Mouse (Mus musculus): ENCODE measurements around the gene Ube2h. TPM values are rescaled to one million over a fixed set of nuclear protein-coding genes. Genes with fewer than 3 reads are reported as not detected.
A peak's percentile ranks its signal among the peaks of the same experiment; 100 is the strongest.

Ube2h gene
- polyA plus RNA-seq, 1 experiment from 2014 or later: 42.3 TPM

DNA sequence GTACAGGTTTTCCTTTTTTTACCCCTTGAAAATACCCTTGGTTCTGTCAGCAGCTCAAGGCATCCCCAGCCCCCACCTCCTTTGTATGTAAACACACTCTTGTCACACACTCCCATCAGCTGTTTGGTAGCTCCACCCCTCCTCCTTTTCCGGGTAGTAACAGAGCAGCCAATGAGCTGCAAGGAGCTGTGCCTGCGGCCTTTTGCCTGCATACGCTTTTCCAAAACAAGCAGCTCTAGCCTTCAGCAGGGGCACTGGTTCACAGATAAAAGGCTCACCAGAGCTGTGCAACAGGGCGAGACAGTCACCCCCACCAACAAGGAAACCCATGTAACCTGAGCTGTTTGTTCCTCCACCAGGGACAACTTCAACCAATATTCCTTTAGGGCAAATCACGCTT lies 4.0 kb downstream of the Ube2h start:
- Histone ChIP-seq H3K27me3 (ENCODE audit: insufficient read depth, low read length) (no peaks in the 10 kb centered on the region), H3K9ac (peak overlapping the region; percentile 52; the same call in 1 of the 2 replicates), H3K36me3 (ENCODE audit: insufficient read depth) (peaks cover 24% of the 10 kb centered on the region), H3K4me1 (ENCODE audit: insufficient read depth) (peaks cover 23% of the 10 kb centered on the region), H3K4me2 (peak overlapping the region; percentile 79), H3K4me3 (ENCODE audit: low read depth, low read length) (peak overlapping the region; percentile 62), H3K9me3 (ENCODE audit: low read depth, low read length) (no peaks in the 10 kb centered on the region), H3K27ac (ENCODE audit: low read depth) (peak overlapping the region; percentile 85)
- TF ChIP-seq CTCF (IDR thresholded peaks at IDR 0.05; ENCODE audit: low read depth): no peak
- DNase-seq (peak; percentile 92), ATAC-seq (ENCODE audit: insufficient read depth) (peak; percentile 69)
- WGBS: 1% methylated on average over 5 of the region's 5 CpGs

DNA sequence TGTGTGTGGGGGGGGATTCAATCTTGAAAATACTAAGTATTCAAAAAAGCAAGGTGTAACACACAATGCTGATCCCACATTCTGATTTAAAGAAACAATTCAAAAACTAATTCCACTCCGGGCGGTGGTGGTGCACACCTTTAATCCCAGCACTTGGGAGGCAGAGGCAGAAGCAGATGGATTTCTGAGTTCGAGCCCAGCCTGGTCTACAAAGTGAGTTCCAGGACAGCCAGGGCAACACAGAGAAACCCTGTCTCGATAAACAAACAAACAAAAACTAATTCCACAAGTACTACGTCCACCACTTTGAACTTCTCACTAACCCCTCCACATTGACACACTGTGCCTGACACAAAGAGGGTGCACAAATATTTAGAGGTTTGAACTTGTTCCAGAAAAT lies 4.7 kb downstream of the Ube2h start:
- 70% methylated on average over 5 of the region's 5 CpGs for WGBS
- no peak overlapping the region for H3K9ac ChIP-seq
- H3K27me3 ChIP-seq (ENCODE audit: insufficient read depth, low read length): no peaks in the 10 kb centered on the region
- H3K27ac ChIP-seq (ENCODE audit: low read depth): peak overlapping the region; percentile 85
- no peak overlapping the region for H3K4me3 ChIP-seq (ENCODE audit: low read depth, low read length)
- DNase-seq: no peak
- TF ChIP-seq CTCF (IDR thresholded peaks at IDR 0.05; ENCODE audit: low read depth): no peak
- H3K36me3 ChIP-seq (ENCODE audit: insufficient read depth): peaks cover 30% of the 10 kb centered on the region
- H3K4me2 ChIP-seq: peak overlapping the region; percentile 79
- no peaks in the 10 kb centered on the region for H3K9me3 ChIP-seq (ENCODE audit: low read depth, low read length)
- no peak for ATAC-seq (ENCODE audit: insufficient read depth)
- peaks cover 23% of the 10 kb centered on the region for H3K4me1 ChIP-seq (ENCODE audit: insufficient read depth)

DNA sequence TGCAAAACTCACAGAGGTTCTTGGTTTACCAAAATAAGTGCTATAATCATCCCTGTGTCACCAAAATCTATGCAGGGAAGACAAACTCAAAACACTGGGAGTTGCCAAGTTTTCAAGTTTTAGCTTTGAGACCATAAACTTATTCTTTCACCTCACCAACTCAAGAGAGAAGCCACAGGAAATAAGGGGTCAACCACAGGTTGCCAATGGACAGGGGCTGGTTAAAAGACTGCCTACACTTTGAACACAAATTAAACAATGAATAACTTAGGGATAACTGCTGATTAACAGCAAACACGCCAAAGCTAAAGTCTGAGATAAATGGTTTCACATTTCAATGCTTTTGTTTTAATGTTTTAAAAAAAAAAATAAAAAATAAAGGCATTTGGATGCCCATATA lies 5.2 kb downstream of the Ube2h start:
- no peak for DNase-seq
- no peak for ATAC-seq (ENCODE audit: insufficient read depth)
- peaks cover 33% of the 10 kb centered on the region for H3K36me3 ChIP-seq (ENCODE audit: insufficient read depth)
- no peaks in the 10 kb centered on the region for H3K9me3 ChIP-seq (ENCODE audit: low read depth, low read length)
- no peak overlapping the region for H3K4me2 ChIP-seq
- no peaks in the 10 kb centered on the region for H3K27me3 ChIP-seq (ENCODE audit: insufficient read depth, low read length)
- peaks cover 23% of the 10 kb centered on the region for H3K4me1 ChIP-seq (ENCODE audit: insufficient read depth)
- no peak overlapping the region for H3K4me3 ChIP-seq (ENCODE audit: low read depth, low read length)
- WGBS: 53% methylated on average over 1 of the region's 1 CpGs
- no peak overlapping the region for H3K27ac ChIP-seq (ENCODE audit: low read depth)
- H3K9ac ChIP-seq: no peak overlapping the region
- no peak for TF ChIP-seq CTCF (IDR thresholded peaks at IDR 0.05; ENCODE audit: low read depth)

DNA sequence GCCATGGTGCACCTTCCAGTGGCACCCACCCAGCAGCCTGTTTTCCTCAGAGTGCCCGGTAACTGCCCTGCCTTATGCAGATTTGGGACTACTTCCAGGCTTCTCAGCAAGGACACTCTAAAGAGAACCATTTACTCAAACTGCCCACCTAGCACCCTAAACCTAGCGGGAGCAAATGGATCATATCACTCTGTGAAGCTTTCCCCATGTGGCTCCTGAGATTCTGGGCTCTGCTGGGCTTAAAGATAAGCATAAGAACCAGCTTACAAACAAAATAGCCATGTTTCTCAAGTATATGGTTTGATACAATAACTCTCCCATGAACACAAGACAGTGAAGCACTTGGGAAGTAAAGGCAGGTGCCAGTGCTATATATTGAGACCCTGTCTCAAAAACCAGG lies 11.8 kb downstream of the Ube2h start:
- Histone ChIP-seq H3K4me3 (ENCODE audit: low read depth, low read length) (no peak overlapping the region), H3K4me2 (no peak overlapping the region), H3K9ac (no peak overlapping the region), H3K27ac (ENCODE audit: low read depth) (no peak overlapping the region), H3K36me3 (ENCODE audit: insufficient read depth) (peaks cover 50% of the 10 kb centered on the region), H3K9me3 (ENCODE audit: low read depth, low read length) (no peaks in the 10 kb centered on the region), H3K27me3 (ENCODE audit: insufficient read depth, low read length) (no peaks in the 10 kb centered on the region), H3K4me1 (ENCODE audit: insufficient read depth) (no peaks in the 10 kb centered on the region)
- ATAC-seq (ENCODE audit: insufficient read depth): no peak
- 90% methylated on average over 2 of the region's 2 CpGs for WGBS
- no peak for DNase-seq
- TF ChIP-seq CTCF (IDR thresholded peaks at IDR 0.05; ENCODE audit: low read depth): no peak

DNA sequence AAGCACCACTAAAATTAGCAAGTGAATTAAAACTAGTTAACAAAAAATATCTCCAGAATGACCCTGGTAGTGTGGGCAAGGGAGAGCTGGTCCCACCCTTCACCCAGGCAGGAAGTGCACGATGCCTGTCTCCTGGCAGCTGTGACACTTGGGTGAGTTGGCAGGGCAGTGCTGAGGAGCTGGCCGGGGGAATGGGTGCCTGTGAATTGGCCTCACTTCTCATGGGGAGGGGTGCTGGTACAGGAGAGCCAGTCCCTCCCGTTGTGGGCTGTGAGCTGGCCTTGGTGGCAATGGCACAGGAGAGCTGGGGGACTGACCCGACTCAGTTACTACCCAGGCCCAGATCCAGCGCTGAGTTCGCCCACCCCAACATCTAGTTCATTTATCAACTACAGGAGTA lies 16.4 kb downstream of the Ube2h start:
- Histone ChIP-seq H3K27ac (ENCODE audit: low read depth) (no peak overlapping the region), H3K4me3 (ENCODE audit: low read depth, low read length) (no peak overlapping the region), H3K36me3 (ENCODE audit: insufficient read depth) (peaks cover 45% of the 10 kb centered on the region), H3K4me1 (ENCODE audit: insufficient read depth) (no peaks in the 10 kb centered on the region), H3K9me3 (ENCODE audit: low read depth, low read length) (no peaks in the 10 kb centered on the region), H3K4me2 (no peak overlapping the region), H3K27me3 (ENCODE audit: insufficient read depth, low read length) (no peaks in the 10 kb centered on the region), H3K9ac (no peak overlapping the region)
- DNase-seq: no peak
- no peak for ATAC-seq (ENCODE audit: insufficient read depth)
- no peak for TF ChIP-seq CTCF (IDR thresholded peaks at IDR 0.05; ENCODE audit: low read depth)
- WGBS: 83% methylated on average over 6 of the region's 6 CpGs

DNA sequence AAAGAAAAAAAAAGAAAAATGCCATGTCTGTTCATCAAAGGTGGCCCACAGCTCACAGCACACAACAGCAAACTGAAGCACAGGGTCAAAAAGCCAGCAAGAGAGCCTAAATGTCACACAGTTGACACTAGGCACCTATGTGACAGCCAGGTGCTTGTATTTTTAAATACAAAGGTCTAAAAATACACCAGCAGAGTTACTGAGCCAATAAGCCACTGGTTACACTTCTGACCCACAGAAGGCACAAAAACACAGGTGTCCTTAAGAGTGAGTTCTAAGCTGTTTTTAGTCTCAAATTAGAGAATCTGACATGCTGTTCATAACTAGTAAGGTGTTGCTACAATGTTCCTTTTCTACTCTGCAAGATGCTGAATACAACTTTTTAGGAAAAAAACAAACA lies 17.7 kb downstream of the Ube2h start:
- Histone ChIP-seq H3K9me3 (ENCODE audit: low read depth, low read length) (no peaks in the 10 kb centered on the region), H3K4me1 (ENCODE audit: insufficient read depth) (no peaks in the 10 kb centered on the region), H3K9ac (no peak overlapping the region), H3K36me3 (ENCODE audit: insufficient read depth) (peaks cover 36% of the 10 kb centered on the region), H3K4me3 (ENCODE audit: low read depth, low read length) (no peak overlapping the region), H3K27ac (ENCODE audit: low read depth) (no peak overlapping the region), H3K4me2 (no peak overlapping the region), H3K27me3 (ENCODE audit: insufficient read depth, low read length) (no peaks in the 10 kb centered on the region)
- ATAC-seq (ENCODE audit: insufficient read depth): no peak
- DNase-seq: no peak
- TF ChIP-seq CTCF (IDR thresholded peaks at IDR 0.05; ENCODE audit: low read depth): no peak

DNA sequence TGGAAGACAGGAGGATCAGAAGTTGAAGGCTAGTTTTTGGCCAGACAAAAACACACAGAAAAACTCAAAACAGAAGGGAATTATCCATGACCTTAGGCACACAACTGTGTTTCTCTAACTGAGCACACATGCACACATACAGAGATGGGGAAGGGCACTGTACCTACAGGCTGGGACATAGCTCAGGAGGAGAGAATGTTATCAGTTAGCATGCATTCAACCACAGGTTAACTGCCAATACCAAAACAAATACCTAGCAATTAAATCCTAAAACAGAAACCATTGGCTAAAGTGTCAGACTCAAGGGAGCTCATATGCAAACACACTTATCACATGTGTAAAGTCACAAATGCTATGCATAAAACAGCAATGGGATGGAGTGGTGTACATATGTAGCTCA lies 20.2 kb downstream of the Ube2h start:
- Histone ChIP-seq H3K36me3 (ENCODE audit: insufficient read depth) (peaks cover 43% of the 10 kb centered on the region), H3K4me2 (no peak overlapping the region), H3K4me1 (ENCODE audit: insufficient read depth) (no peaks in the 10 kb centered on the region), H3K27ac (ENCODE audit: low read depth) (no peak overlapping the region), H3K4me3 (ENCODE audit: low read depth, low read length) (no peak overlapping the region), H3K9me3 (ENCODE audit: low read depth, low read length) (no peaks in the 10 kb centered on the region), H3K9ac (no peak overlapping the region), H3K27me3 (ENCODE audit: insufficient read depth, low read length) (no peaks in the 10 kb centered on the region)
- ATAC-seq (ENCODE audit: insufficient read depth) (no peak), DNase-seq (no peak)
- no peak for TF ChIP-seq CTCF (IDR thresholded peaks at IDR 0.05; ENCODE audit: low read depth)

DNA sequence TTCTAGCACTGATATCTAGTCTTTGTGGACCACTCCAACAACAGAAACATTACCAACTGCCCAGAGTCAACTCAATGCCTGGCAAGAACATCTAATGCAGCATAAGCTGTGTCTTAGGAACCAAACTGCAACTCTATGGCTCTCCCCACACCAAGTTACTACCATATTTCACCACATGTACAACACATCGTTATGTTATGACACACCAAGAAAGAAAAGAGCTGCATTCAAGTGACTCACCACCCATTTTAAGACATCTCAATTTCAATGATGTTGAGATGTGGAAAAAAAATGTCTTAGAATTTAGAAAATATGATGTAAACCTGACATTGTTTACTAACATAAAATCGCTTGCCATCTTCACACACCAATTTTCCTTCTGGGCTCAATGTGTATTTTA lies 22.0 kb downstream of the Ube2h start:
- DNase-seq: no peak
- Histone ChIP-seq H3K36me3 (ENCODE audit: insufficient read depth) (peaks cover 51% of the 10 kb centered on the region), H3K4me3 (ENCODE audit: low read depth, low read length) (no peak overlapping the region), H3K4me1 (ENCODE audit: insufficient read depth) (no peaks in the 10 kb centered on the region), H3K27ac (ENCODE audit: low read depth) (no peak overlapping the region), H3K9ac (no peak overlapping the region), H3K4me2 (no peak overlapping the region), H3K9me3 (ENCODE audit: low read depth, low read length) (no peaks in the 10 kb centered on the region), H3K27me3 (ENCODE audit: insufficient read depth, low read length) (no peaks in the 10 kb centered on the region)
- no peak for TF ChIP-seq CTCF (IDR thresholded peaks at IDR 0.05; ENCODE audit: low read depth)
- 75% methylated on average over 2 of the region's 2 CpGs for WGBS
- no peak for ATAC-seq (ENCODE audit: insufficient read depth)

Measured in lung, embryonic 14.5 days (tissue).